Mouse (Mus musculus) adrenal gland, adult 2 months (tissue): ENCODE results near the gene Colgalt2. TPM values are rescaled to one million over a fixed set of nuclear protein-coding genes. Genes with fewer than 3 reads are reported as not detected.

Experiments
- DNase-seq: peaks from one replicate; pipeline ENCODE4 v3.0.0; 2021
- polyA plus RNA-seq: library from polyadenylated mRNA; depleted of rRNA; stranded (reverse); fragments of >200 nt; gene quantifications from 2 replicates; pipeline ENCODE4 v1.2.3, GENCODE M21; 2012; rRNA removed
- total RNA-seq, 2 experiments: library from RNA; stranded (reverse); gene quantifications; 2 replicates each; pipeline ENCODE4 v1.2.3; 2021

Gene Colgalt2
- total and polyA plus RNA-seq, 3 experiments: 3.0 to 3.9 (median 3.8) TPM

- peak; percentile 88 for DNase-seq
Measured at GRCm38 (mm10) chr1:152536416-152537018, 136.9 kb downstream of the Colgalt2 start.

DNA sequence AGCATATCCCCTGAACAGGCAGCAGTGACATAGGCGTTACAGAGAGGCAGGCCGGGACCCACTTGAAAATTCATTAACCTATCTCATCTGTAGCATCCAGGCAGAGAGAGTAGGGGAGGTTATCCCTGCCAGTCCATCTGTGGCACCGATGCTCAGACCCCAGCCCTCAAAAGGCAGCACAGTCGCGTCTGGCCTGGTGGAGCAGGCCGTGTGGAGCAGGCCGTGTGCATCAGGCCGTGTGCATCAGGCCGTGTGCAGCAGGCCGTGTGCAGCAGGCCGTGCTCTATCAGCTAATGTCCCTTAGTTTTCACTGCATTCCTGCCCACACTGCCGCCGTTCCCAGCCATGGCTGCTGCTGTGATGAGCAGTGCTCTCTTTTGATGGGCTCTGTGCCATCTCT lies 137.6 kb downstream of the Colgalt2 start:
- no peak for DNase-seq

DNA sequence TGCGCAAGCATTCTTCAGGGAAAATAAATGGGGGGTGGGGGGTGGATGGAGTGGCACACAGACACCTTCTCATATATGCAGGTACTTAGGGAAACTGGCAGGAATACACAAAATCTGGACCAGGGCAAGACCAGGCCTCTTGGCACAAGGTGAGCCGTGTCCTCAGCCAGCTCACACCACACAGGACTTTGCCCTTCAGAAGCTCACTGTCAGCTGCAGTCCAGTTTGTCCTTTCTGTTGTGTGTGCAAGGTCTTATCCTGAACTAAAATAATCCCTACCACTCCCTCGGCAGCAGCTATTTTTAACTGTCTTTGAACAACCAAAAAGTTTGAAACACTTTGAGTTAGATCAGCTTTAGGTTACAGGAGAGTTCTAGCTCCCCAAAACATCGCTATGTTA lies 139.2 kb downstream of the Colgalt2 start:
- DNase-seq: no peak

GRCm38 (mm10) chr1:152540304-152540887 lies 140.8 kb downstream of the Colgalt2 start:
- no peak for DNase-seq

GRCm38 (mm10) chr1:152542747-152543378 lies 143.2 kb downstream of the Colgalt2 start:
- DNase-seq: no peak

DNA sequence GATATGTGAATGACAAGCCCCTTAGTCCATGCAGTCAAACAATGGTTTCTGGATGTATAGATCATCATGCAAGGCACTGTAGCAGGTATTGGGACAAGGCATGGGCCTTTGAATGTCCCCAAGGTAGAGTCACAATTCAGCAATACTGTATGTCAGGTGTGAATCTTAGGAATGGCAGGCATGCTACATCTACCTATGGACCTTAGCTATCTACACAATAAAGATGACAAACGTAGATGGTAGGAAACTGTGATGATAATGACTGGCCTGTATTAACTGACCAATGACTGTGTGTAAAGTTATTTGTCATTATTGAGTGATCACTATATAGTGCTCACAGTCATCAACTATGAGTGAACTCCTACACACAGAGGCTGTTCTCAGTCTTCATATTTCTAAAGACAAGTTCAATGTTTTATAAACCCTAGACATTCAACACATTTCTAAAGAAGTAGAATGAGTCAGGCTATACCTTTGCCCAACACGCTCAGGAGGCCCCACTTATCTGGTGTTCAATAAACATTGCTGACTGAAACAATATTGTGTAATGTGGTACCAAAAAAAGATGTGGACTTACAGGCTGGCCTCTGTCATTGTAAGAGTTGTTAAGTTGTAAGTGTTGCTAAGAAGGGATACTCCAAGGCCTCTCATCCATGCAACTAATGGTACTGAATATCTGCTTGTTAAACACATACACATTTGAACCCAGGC lies 144.0 kb downstream of the Colgalt2 start:
- no peak for DNase-seq

DNA sequence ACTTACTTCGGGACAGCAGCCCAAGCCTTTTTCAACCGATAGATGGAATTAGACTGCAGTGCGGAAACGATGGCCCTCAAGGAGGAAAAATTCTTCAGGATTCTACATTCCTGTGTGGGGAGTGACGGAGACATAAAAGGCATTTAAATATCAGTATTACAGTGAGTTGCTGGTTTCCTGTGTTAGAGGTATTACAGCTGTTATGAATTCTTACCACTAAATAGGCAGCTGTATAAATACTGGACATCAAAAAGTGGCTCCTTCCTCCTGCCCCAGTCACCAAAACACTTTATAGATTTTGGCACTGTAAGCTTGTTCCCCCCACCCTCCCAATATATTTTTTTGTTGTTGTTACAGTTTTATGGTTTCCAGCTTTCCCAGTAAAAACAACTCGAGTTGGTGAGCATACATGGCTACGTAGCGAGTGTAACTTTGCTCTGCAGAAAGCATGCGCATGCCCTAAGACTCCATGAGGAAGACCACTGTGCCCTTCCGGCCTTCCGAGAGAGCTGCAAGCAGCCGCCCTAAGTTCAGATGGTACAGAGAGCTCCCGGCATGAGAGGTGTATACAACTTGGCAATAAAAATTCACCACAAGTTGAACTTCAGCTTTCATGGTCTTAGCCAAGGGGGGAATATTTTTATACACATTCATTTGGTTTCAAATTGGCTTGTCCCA lies 149.6 kb downstream of the Colgalt2 start:
- no peak for DNase-seq

- no peak for DNase-seq
Measured at GRCm38 (mm10) chr1:152550544-152550943, 150.9 kb downstream of the Colgalt2 start.

GRCm38 (mm10) chr1:152550973-152551372 lies 151.3 kb downstream of the Colgalt2 start:
- no peak for DNase-seq

GRCm38 (mm10) chr1:152553912-152554547 lies 154.4 kb downstream of the Colgalt2 start:
- no peak for DNase-seq

DNA sequence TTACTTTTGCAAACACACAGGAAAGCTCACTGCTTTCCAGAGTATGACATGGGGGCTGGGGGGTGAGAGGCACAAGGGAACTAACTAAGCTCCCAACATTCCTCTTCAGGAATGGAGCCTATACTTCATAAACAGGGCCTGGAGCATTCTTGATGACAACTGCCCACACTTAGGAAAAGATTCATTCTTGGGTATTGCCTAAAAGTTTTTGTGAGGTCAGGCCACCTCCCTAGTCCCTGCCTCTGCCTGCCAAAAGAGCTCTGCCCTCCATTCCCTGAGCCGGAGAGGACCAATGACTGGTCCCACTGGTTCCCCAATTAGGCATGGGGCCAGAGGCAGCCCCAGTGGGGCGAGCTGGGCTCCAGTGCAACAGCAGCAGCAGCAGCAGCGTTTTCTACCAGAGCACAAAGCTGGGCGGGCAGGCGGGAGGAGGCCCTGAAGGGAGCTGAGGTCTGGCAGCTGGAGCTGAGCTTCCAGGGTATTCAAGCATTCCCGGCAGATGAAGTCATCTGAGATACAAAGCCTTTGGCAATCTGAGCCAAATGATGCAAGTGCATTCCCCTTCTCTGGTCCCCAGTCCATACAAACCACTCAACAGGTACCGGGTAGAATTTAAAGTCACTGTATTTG lies 156.4 kb downstream of the Colgalt2 start:
- peak; percentile 81 for DNase-seq

DNA sequence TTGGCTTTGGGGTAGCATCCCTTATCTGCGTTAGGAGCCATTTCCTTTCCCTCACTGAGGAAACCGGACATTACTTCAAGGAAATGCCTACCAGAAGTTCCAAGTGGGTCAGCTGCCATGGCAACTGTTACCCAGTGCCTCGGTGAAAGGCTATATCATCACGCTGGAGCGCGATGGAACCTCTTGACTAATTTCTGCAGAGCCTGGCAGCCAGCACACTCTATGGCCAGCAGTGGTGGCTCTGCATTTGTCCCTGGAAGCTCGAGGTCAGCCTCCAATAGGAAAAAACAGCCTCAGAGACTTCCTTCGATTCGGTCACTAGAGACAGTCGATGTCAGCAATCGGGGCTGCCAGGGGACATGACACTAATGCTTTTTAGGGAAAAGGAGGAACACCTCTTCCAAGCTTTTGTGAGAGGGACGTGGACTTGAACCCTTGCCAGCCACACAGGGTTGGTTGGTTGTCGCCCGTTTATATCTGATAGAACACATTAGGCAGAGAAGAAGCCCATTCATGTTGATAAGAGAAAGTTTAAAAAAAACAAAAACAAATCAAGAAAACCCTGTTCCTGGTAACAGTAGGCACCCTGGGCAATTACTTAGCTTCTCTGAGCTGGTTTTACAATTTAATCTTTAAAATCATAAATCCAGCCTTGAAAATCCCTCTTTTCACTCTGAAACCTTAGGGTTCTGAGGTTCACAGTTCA lies 157.1 kb downstream of the Colgalt2 start:
- DNase-seq: peak; percentile 58

Other genes starting within 250 kb of the Colgalt2 start
- gene Tsen15, start 13.1 kb upstream of the Colgalt2 start, total RNA-seq: 10 to 100 TPM; 21.4 to 27.6 TPM
- gene Tsen15, start 13.1 kb upstream of the Colgalt2 start, polyA plus RNA-seq: 10.6 and 11.6 TPM in 2 replicates